Mouse (Mus musculus) spleen, adult 18-20 months (tissue): ENCODE results near the gene Spa17.

Experiments used
- DNase-seq, 2 experiments: peaks; one replicate each; pipeline ENCODE4 v3.0.0; 2022; ENCODE audit warnings: mixed read lengths in 2 of 2

Gene Spa17

DNA sequence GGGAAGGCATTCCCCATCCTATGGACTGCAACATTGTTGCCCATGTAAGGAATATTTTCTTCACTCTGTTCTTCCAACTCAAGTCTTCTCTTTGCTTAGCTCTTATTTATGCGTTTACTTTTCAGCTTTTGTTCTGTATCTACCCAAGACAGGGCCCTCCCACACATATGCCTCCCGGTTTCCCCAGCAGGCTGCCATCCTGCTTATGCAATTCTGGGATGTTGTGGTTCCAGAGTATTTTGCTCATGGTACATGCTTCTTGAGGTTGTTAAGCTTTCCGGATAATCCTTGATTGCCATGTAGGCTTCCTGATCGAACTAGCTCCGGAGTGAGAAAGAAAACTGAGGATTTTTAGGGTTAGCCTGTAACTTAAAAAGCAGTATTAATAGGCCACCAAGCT lies 1.7 kb upstream of the Spa17 start:
- no peak for DNase-seq

DNA sequence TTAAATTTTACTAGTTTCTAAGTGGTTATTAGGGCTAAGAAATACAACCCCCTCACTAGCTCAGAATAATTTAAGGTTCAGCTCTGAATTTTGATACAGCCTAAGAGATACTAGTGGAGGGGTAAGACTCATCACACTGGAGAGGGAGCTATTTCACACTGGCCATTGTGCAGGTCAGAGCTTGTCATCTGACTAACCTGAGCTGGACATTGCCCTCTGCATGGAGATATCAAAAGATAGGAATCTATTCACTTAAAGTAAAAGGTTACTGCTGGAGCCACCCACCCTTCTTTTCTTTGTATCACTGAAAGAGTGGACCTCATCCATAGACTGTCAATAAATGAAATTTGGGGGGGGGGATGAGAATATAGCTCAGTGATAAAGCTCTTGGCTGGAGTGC lies 794 bp upstream of the Spa17 start:
- no peak for DNase-seq

DNA sequence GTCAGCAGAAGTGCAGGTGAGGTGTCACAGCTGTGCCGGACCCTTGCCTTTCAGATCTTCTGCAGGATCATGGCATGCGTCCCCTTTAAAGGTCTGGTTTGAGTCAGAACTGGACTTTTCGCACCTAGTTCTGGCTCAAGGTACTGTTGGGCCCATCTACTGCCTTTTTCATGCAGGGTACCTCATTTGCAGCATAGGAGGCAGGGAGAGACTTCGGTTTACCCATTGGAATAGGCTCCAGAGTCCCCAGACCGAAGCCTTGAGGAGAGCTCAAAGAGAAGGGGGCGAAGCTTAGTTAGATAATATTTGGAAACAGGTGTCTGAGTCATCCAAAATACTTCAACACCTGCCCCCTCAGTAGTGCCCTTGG lies 374 bp upstream of the Spa17 start:
- DNase-seq: no peak

DNA sequence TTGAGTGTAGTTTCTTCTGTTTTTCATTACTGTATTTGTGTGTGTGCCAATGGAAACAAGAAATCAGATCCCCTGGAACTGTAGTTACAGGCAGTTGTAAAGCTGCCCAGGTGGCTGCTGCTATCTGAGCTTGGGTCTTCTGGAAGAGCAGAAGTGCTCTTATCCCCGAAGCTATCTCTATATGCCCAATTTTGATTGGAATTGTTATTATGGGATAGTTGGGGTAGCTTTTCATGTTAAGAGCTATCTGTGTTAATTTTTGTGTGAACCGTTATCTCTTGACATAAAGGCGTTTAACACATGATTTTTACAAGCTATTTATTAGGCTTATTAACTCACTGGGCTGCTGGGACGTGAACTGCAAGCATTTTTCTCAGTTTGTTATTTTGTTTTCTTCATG lies 4.0 kb downstream of the Spa17 start:
- DNase-seq: no peak

DNA sequence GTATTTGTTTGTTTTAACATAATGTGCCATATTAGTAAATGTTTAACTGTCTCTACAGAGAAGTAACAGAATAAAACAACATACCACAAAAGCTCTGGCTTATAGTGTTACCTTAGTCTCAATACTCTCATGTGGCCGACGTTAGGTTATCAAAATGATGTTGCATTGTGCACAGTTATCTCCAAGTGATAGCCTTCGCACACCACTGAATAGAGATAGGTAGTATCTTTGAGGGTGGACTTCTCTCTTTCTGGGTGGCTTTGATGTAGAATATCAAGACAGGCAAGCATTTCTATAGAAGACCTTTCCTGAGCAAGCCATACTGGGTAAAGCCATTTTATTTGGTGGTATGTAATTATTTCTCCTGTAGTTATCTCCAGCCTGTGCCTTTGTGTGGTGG lies 8.4 kb downstream of the Spa17 start:
- no peak for DNase-seq

DNA sequence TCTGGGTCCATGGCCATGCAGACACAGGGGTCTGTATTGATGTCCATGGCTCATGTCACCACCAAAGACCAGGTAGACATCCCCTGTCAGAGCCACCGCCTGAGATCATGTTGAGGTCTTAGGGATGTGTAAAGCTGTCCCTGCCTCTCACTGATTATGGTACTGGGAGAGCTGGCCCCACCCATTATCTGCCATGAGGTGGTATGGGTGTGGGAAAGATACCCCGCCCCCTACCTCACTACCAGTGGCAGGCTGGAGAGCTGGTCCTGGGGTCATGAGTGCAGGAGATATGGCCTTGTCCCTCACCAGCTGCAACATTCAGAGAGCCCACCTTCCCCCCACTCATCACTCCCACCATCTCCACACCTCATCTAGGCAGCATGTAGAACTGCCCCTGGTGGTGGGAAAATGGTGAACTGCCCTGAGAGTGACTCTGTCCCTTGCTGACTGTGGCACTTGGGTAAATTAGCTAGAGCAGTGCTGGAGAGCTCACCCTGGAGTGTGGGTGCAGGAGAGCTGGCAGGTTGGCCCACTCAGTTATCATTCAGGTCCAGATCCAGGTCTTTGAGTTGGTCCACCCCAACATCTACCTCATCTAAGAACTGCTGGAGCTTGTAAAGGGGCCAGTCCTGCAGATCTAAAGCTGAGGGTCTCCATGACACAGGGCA lies 12.8 kb downstream of the Spa17 start:
- no peak for DNase-seq

DNA sequence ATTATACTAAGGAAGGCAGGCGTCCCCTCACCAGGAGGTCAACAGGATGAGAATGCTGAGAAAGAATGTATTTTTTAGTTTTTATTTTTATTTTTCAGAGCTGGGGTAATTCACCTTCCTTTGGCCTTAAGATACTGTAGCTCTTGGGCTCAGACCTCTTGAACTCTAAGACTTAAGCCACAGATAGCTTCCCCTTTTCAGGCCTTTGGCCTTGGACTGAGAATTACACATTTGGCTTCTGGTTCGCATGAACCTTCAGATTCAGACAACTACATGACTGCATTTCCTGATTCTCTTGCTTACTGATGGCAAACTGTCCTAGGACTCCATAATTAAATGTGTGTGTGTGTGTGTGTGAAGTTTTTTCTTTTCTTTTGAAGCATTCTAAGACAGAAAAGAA lies 14.9 kb downstream of the Spa17 start:
- no peak for DNase-seq

DNA sequence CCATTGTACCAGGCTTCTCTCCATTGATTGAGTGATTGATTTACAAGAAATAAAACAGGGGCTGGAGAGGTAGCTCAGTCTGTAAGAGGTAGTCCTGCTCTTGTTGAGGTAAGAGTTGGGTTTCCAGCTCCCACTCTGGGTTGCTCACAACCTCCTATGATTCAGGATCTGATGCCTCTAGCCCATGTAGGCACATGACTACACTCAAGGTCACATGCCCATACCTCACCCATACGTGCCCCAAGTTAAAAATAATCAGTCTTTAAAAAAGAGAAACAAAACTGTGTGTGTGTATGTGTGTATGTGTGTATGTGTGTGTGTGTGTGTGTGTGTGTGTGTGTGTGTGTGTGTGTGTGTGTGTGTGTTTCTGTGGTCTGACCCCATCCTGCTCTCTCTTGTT lies 18.0 kb downstream of the Spa17 start:
- no peak for DNase-seq

DNA sequence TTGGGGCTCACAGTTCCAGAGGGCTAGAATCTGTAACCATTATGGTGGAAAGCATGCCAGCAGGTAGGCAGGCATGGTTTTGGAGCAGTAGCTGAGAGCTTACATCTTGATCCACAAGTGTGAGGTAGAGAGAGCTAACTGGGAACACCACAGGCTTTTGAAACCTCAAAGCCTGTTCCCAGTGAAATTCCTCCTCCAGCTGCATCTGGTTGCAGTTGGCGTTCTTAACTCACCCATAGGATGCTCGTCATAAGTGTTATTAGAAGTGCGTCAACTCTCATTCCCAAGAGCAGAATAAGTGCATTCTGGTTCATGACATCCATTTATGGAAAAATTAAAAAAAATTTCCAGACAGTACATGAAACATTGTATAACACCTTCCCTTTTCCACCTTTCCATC lies 19.8 kb downstream of the Spa17 start:
- DNase-seq: no peak

DNA sequence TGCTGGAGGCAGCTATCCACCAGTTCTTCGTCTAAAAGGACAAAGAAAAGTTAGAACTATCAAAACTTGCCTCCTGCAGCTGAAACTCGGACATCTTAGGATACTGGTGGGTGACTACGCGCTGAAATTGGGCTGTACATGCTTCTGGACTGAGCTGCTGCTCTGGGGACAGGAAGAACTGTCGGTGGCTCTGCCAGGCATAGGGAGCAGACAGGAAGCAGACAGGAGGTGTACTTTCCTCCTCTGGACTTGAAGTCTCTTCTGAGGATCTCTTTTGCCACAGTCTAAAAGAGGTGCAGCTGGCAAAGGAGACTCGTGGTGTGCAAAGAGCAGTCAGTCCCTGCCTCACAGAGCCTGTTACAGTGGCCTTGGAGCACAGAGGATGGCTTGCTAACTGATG lies 20.9 kb downstream of the Spa17 start:
- DNase-seq: no peak

DNA sequence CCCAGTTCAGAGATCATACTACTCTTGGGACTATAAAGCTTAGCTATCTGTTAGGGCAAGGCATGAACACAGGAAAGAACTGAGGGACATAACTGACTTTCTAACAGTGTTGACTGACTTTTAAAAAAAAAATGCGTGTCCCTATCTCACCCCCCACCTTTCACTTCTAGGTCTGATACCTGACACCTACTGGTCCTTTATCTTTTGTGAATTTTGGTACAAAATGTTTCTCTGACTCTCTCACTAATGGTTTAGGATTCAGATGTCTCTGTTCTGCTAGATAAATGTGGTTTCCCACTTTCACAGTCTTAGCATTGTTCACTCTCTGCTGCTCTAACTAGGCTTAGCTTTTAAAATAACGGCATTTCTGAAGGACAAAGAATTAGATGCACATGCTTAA lies 21.5 kb downstream of the Spa17 start:
- DNase-seq: no peak

DNA sequence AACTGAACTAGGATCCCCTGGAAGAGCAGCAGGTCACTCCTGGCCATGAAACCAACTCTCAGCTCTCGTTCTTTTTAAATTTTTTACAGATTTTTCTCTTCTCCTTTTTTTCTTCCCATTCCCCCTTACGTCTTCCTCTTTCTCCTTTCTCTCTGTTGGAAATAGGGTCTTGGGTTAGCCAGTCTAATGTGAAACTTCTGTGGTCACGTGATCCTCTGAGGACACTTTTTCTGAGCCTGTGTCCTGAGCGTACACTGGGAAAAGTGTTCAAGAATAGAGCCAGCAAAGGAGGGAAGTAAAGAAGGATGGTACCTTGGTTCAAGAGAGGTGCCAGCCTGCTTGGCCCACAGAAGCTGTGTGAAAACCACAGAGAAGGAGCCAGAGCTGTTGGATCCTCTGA lies 23.1 kb downstream of the Spa17 start:
- DNase-seq: no peak

DNA sequence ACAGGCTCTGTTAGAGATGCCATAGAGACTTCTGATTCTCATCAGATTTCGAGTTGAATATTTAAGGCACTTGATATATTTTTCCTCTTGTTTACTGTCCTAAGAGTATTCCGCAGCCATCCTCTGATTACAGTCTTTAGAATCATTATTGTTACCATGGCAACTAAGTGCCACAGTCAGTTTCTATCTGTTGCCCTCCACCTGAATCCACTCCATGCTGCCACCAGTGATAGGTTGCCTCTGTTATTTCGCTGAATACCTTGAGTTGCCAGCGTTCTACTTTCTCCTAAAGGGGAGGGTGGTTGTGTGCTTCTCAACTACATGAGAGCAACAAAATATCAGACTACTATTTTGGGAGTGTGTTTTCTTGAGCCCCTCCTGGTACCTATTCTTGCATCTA lies 26.8 kb downstream of the Spa17 start:
- DNase-seq: no peak

DNA sequence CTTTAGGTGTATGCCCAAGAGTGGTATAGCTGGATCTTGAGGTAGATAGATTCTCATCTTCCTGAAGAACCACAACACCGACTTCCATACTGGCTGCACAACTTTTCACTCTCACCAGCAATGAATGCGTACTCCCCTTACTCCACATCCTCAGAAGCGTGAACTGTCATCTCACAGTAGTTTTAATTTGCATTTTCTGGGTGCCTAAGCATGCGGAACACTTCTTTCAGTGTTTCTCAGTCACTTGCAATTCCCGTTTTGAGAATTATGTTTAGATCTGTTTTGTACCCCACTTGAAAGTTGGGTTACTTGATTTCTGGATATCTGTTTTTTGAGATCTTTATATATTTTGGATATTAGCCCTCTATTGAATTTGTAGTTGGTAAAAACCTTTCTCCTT lies 29.9 kb downstream of the Spa17 start:
- DNase-seq: no peak

DNA sequence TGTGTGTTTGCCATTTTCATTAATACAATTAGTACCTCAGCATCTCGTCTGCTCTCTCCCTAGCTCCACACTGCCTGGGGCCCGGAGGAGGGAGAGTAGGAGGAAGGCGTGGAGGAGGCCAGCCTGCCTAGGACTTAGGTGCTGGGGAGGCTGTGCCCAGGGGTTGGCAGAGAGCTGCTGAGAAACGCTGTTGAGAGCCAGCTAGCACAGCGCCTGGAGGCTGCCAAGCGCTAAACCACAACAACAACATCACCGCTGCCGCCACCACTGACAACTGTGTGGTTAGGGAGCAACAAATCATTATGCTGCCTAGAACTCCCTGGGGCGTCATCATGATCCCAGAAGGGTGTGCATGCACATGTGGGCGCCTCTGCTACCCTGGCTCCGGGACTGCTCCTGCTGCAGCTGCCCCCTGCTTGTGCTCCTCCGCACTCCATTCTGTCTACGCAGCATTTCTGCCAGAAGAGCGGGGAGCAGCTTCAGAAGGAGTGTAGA lies 37.0 kb downstream of the Spa17 start:
- peak; percentile 40 to 52 for DNase-seq

DNA sequence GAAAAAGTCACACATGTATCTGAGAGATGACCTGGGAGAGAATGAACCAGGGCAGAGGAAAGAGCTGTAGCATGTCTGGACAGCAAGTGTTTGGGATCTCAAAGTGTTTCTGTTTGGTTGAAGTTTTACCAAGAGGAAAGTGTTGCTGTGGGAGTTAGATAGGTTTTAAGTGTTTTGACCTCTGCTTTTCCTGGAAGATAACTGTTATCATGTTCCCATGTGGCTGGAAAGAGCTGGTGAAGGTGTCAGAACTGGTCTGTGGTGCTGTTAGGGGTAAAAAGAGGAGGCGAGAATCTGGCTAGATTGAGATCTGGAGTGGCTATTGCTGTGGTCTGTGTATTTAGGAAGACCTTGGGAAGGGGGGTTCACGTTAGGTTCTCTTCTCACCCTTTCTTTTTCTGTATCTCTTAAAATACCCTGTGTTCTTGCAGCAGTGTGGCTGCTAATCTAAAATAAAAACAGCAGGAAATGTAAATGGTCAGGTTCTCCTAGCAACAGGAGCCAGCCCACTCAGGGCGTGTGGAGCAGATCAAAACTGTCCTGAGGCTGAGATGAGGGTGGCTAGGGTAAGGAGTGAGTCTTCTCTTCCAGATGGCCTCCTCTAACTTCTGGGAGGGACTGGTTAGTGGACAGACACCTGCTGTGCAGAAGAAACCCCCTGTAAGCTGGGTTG lies 41.2 kb downstream of the Spa17 start:
- DNase-seq: no peak

DNA sequence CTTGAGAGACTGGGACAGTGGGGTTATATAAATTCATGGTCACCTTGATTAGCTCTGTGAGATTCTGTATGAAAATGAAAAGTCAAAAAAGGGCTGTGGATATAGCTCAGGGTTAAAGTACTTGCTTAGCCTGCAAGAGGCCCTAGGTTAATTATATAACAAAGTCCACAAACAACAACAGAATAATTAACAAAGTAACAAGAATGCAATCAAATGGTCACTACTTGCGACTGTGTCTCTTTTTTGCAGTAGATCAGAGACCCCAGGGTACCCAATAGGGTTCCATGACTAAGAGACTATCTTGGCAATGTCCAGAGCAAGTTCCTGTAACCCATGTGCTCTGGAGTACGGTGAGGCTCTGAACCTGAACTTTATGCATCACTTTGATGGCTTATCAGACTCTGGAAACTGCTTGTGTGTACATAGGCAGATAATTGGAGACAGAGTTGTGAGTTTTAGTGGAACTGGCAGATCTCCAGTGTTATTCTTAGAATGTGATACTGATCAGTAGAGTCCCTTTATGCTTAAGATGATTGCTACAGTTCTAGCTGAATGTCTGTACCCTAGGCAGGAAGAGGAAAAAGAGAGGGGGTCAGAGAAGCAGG lies 44.2 kb downstream of the Spa17 start:
- DNase-seq: no peak

DNA sequence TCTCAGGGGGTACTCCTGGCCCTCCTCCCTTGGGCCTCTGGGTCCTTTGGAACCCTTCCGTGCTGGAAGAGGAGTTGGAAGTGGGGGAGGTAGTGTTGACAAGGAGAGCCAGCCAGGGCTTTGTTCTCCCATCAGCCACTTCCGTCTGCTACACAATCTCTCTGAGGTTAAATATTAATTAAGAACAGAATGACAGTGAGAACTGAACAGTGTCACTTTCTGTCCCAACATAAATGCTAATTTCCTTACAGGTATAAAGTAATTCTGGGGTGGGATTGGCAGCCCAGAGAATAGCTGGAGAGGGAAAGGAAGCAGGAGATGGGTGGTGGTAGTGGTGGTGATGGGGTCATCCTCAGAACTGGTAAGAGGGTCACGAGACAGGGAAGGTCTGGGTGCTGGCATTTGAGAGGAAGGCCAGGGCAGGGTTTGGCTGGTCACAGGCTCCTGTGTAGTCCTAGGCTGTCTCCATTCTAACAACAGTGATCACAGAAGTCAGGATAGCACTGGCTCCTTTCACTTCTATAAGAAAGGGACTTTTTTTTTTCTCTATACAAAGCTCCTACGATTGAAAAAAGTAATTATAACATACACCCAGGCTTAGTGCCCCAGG lies 44.8 kb downstream of the Spa17 start:
- no peak for DNase-seq

DNA sequence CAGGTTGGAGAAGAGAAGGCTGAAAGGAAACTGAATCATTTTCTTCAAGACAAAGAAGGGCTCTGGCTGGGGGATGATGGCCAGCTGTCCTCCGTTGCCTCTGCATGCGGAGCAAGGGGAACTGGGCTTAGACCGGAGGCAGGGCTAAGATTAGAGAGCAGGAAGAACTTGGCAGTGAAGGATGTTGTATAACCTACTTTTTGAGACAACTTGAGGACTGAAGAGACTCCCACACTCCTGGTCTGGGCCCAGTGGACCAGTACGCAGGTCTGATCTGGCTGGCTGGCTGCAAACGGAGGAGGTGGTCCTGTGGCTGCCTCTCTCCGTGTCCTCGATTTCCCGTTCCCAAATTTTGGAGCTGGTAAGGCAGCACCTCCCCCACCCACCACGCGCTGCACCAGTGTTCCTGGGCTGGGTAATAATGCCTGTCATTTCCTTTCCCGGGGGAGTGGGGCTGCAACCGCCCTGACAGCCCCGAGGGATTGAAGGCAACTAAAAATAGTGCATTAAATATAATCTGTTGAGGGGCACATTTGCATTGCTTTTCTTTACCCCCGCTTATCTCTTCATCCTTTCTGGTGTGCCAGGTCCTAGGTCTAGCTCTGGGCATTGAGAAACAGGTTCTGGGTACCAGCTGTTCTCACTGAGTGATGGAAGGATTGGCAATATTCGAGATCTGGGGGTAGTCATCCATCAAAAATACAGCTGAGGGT lies 45.5 kb downstream of the Spa17 start:
- DNase-seq: peak; percentile 15 to 16

DNA sequence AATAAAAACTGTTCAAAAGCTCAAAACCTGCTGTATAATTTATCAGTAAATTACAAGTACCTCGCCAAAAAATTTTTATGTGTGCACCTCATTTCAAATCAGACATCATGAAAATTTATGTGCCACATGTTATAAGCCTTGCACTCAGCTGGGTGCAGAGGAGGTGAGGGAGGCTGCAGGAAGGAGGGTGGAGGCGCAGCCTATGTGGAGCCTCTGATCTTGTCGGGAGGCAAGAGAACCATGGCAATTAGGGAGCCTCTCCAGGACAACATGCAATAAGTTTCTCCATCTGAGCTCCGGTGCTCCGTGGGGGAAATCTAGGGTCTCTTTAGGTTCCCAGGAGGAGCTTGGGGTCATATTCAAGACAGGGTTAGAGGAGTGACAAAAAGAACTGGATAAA lies 46.1 kb downstream of the Spa17 start:
- no peak for DNase-seq

DNA sequence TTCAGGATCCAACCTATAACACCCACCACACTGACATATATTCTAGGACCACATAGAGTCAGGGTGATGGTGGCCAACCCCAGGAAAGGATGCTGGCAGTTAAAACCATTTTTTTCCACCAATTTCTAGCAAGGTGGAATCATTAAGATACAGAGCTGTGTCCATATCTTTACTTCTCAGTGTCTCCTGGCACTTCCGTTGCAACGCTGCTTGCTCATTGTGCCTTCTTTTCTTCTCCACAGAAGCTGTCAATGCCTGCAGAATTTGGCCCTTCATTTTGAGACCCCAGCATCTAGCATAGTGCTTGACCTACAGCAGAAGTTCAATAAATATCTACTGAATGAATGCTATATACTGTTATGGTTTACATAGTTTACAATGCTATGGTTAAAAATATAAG lies 46.5 kb downstream of the Spa17 start:
- no peak for DNase-seq

DNA sequence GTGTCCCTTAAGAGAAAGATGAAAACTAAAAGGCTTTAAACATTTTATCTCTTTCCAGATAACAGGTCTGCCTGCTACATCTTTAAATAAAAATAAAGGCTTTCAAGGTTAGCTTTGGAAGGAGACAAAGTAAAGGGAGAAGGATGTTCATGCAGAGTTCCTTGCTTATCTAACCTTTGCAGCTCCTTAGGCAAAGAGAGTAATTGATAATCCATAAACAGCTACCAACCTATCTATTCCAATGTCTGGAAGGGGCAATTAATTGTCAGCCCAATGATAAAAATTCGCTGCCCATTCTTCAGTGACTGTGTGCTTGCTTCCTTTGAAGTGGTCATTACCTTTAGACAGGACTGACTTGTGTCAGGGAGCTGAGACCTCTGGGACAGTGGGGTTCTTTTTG lies 49.7 kb downstream of the Spa17 start:
- no peak for DNase-seq

DNA sequence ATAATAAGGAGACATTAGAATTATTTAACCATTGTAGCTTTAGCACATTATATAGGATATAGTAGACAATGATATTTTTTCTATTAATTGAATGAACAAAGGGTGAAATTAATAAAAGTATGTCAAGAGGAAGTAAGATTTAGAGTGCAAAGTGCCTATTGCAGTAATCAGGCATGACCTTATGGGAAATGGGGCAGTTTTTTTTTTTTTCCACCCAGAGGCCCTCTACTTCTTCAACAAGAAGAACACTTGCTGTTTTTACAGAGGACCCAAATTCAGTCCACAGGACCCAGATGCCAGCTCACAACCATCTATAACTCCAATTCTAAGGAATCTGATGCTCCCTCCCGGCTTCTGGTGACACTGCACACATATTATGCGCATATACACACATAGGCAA lies 52.9 kb downstream of the Spa17 start:
- DNase-seq: no peak
